Mouse (Mus musculus): ENCODE results near the gene Tmtc4. TPM values are rescaled to one million over a fixed set of nuclear protein-coding genes. Genes with fewer than 3 reads are reported as not detected.

Tmtc4 gene
- polyA plus RNA-seq, 1 experiment from 2014 or later, result 57.2 TPM

DNA sequence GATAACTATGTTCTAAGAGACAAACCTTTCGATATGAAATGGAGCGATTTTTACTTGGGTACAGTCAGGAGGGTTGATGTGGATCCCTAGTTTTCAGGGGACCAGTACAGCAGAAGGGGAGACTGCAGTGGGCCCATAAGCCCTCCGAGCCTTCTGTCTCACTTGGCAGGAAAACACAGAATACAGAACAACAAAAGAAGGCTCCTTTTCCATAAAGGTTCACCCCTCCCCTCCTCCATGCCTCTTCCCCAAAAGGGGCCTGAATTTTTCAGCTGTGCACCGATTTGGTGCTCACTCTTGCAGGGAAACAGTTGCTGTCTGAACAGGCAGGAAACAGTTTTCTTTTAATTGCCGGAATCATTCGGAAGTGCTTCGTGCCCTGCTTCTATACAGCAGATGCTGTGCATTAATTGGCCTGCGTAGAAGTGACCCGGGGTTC is 101.6 kb downstream of the Tmtc4 start:
- Histone ChIP-seq H3K36me3 (no peaks in the 10 kb centered on the region), H3K9ac (replicated peaks) (no peak overlapping the region), H3K9me3 (replicated peaks) (no peaks in the 10 kb centered on the region), H3K27ac (replicated peaks) (peak overlapping the region; percentile 47; the same call in 1 of the 2 replicates), H3K27me3 (replicated peaks) (peaks cover 7% of the 10 kb centered on the region), H3K4me2 (no peak overlapping the region), H3K4me3 (replicated peaks) (no peak overlapping the region), H3K4me1 (peaks cover 27% of the 10 kb centered on the region)
- 32% methylated on average over 9 of the region's 9 CpGs for WGBS
- peak; percentile 39 for ATAC-seq (ENCODE audit: low FRiP score)

DNA sequence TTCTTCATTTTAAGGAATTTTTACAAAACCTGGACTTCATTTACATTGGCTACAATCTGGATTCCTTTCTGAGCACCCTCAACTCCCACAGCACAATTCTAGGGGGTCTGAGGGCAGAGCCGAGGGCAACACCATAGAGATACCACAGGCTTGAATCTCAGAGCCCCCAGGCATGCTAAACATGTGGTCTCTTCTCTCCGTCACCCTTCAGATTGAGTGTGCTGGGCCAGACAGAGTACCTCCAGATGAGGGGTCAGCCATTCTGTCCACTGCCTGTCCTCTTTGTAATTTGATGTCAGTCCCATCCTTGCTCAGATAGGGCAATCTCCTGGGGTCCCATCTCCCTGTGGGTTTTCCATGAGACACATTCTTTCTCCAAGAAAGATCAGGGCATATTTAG is 102.1 kb downstream of the Tmtc4 start:
- H3K4me1 ChIP-seq, result peaks cover 27% of the 10 kb centered on the region
- no peak for ATAC-seq (ENCODE audit: low FRiP score)
- no peak overlapping the region for H3K4me2 ChIP-seq
- no peak overlapping the region for H3K9ac ChIP-seq (replicated peaks)
- no peak overlapping the region for H3K4me3 ChIP-seq (replicated peaks)
- H3K27ac ChIP-seq (replicated peaks), result peak overlapping the region; percentile 47
- no peaks in the 10 kb centered on the region for H3K9me3 ChIP-seq (replicated peaks)
- 56% methylated on average over 2 of the region's 2 CpGs for WGBS
- H3K36me3 ChIP-seq, result no peaks in the 10 kb centered on the region
- H3K27me3 ChIP-seq (replicated peaks), result peaks cover 10% of the 10 kb centered on the region

DNA sequence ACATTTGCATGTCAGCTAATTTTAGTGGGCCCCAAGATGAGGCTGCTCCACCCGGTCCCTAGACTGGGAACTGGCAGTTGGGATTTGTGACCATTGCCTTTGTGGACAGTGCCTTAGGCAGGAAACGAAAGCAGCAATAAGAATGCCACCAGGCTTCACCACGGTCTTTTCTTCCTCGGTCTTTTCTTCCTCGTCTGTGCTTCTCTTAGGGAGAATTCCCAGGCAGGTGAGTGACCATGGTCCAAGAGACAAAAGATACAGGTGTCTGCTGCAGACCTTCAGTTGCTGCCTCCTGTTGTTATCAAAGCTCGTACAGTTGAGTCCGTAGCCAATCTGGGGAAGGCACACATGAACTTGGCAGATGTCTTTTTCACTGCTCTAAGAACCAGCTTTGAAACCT is 103.5 kb downstream of the Tmtc4 start:
- 53% methylated on average over 7 of the region's 7 CpGs for WGBS
- no peak overlapping the region for H3K4me3 ChIP-seq (replicated peaks)
- no peak overlapping the region for H3K9ac ChIP-seq (replicated peaks)
- H3K36me3 ChIP-seq, result no peaks in the 10 kb centered on the region
- H3K9me3 ChIP-seq (replicated peaks), result no peaks in the 10 kb centered on the region
- peaks cover 12% of the 10 kb centered on the region for H3K27me3 ChIP-seq (replicated peaks)
- ATAC-seq (ENCODE audit: low FRiP score), result no peak
- H3K4me2 ChIP-seq, result no peak overlapping the region
- H3K4me1 ChIP-seq, result peaks cover 34% of the 10 kb centered on the region
- no peak overlapping the region for H3K27ac ChIP-seq (replicated peaks)

DNA sequence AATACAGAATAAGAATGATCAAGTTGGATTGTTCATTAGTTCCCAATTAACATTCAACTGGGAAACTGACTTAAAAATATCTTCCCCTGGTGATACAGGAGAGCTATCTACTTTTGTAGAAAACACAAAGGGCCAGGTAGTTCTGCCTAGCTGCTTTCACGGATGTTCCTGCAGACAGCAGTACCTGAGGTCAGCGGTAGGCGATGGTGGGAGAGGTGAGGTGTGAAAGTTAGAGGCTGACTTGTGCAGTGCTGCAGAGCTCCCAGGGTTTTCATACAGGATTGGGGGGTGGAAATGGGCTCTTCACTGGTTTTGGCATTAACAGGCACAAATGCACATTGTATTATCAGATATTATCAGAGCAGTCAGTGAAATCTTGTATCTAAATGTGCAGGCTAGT is 106.0 kb downstream of the Tmtc4 start:
- peaks cover 20% of the 10 kb centered on the region for H3K27me3 ChIP-seq (replicated peaks)
- 83% methylated on average over 3 of the region's 3 CpGs for WGBS
- no peak overlapping the region for H3K27ac ChIP-seq (replicated peaks)
- H3K4me3 ChIP-seq (replicated peaks), result no peak overlapping the region
- H3K4me1 ChIP-seq, result peaks cover 23% of the 10 kb centered on the region
- H3K4me2 ChIP-seq, result no peak overlapping the region
- H3K9me3 ChIP-seq (replicated peaks), result no peaks in the 10 kb centered on the region
- H3K9ac ChIP-seq (replicated peaks), result no peak overlapping the region
- ATAC-seq (ENCODE audit: low FRiP score), result no peak
- H3K36me3 ChIP-seq, result no peaks in the 10 kb centered on the region

DNA sequence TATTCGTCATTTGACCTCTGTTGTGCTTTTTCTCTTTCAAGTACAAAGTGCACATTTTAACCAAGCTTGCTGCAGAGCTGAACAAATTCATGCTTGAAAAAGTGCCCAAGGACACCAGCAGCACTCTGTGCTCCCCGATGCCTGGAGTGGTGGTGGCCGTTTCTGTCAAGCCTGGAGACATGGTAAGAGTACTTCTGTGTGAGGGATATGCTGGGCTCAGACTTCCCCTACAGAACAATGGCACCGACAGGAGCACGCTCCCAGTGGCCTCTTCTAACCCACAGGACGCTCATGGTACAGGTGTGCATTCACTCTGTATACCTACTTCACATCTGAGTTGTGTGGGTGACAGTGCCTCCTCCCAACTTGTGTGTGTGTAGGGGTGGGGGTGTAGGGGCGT is 107.1 kb downstream of the Tmtc4 start:
- ATAC-seq (ENCODE audit: low FRiP score), result no peak
- Histone ChIP-seq H3K27me3 (replicated peaks) (peaks cover 20% of the 10 kb centered on the region), H3K27ac (replicated peaks) (no peak overlapping the region), H3K4me1 (peaks cover 23% of the 10 kb centered on the region), H3K9ac (replicated peaks) (no peak overlapping the region), H3K36me3 (no peaks in the 10 kb centered on the region), H3K4me2 (no peak overlapping the region), H3K9me3 (replicated peaks) (no peaks in the 10 kb centered on the region), H3K4me3 (replicated peaks) (no peak overlapping the region)
- WGBS, result 67% methylated on average over 7 of the region's 7 CpGs

DNA sequence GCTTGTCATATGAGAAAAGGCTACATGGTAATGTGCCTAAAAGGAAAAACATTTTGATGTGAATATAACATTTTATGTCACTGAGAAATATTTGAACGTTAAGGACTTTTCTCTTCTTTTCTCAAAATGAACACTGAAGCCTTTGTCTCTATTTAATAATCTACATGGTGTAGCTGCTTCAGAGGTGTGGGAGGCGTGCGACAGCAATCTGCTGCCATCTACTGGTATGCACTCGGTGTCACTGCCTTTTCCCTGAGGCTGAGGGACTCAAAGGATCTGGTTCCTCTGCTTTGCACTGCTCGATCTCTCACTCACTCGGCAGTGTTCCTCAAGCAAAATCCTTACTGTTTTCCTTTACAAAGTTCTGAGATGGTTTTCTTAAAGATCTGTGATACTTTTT is 107.7 kb downstream of the Tmtc4 start:
- Histone ChIP-seq H3K27ac (replicated peaks) (no peak overlapping the region), H3K36me3 (no peaks in the 10 kb centered on the region), H3K4me1 (peaks cover 24% of the 10 kb centered on the region), H3K4me2 (no peak overlapping the region), H3K4me3 (replicated peaks) (no peak overlapping the region), H3K9me3 (replicated peaks) (no peaks in the 10 kb centered on the region), H3K27me3 (replicated peaks) (peaks cover 20% of the 10 kb centered on the region), H3K9ac (replicated peaks) (no peak overlapping the region)
- ATAC-seq (ENCODE audit: low FRiP score), result peak; percentile 91
- WGBS, result 3% methylated on average over 6 of the region's 6 CpGs

DNA sequence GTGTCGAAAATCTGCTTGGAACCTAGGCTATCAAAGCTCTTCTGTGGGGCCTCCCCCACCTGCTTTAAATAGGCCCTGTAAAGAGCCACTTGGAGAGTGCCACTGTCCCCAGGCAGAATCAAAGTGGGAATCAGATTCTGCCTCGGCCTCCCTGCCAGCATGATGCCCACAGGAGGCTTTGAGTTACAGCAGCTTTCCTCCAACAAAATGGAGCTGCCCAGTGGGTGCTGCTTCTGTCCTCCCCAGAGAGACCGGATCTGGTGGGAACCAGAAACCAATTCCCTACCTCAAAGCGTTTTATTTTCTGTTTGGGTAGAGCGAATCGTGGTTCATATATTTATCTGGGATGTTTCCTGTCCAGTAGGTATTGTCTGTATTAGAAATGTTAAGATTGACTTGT is 108.2 kb downstream of the Tmtc4 start:
- no peak overlapping the region for H3K9ac ChIP-seq (replicated peaks)
- H3K27me3 ChIP-seq (replicated peaks), result peaks cover 20% of the 10 kb centered on the region
- no peaks in the 10 kb centered on the region for H3K9me3 ChIP-seq (replicated peaks)
- no peak overlapping the region for H3K4me3 ChIP-seq (replicated peaks)
- H3K36me3 ChIP-seq, result no peaks in the 10 kb centered on the region
- H3K4me2 ChIP-seq, result no peak overlapping the region
- H3K4me1 ChIP-seq, result peaks cover 24% of the 10 kb centered on the region
- peak overlapping the region; percentile 61 for H3K27ac ChIP-seq (replicated peaks)
- no peak for ATAC-seq (ENCODE audit: low FRiP score)
- WGBS, result 43% methylated on average over 6 of the region's 6 CpGs

DNA sequence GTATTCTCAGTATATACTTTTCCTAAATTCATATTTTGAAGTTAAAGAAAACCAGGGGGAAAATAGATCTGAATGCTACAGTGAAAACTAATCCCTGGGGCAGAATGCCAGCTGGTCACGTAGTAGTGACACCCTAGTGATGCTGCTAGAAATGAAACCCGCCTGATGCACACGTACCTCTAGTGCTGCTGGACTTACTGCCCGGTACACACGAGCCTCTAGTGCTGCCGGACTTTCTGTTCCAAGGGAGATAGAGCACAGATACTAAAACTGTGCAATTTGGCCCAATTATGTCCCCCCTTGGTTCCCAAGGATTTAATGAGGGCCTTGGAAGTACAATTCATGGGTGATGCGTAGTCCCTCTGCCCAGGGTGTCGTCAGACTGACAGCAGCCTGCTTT is 108.8 kb downstream of the Tmtc4 start:
- Histone ChIP-seq H3K9me3 (replicated peaks) (no peaks in the 10 kb centered on the region), H3K27me3 (replicated peaks) (peaks cover 20% of the 10 kb centered on the region), H3K4me3 (replicated peaks) (no peak overlapping the region), H3K27ac (replicated peaks) (peak overlapping the region; percentile 61), H3K4me2 (no peak overlapping the region), H3K36me3 (no peaks in the 10 kb centered on the region), H3K9ac (replicated peaks) (no peak overlapping the region), H3K4me1 (peaks cover 24% of the 10 kb centered on the region)
- ATAC-seq (ENCODE audit: low FRiP score), result no peak
- WGBS, result 53% methylated on average over 8 of the region's 8 CpGs

DNA sequence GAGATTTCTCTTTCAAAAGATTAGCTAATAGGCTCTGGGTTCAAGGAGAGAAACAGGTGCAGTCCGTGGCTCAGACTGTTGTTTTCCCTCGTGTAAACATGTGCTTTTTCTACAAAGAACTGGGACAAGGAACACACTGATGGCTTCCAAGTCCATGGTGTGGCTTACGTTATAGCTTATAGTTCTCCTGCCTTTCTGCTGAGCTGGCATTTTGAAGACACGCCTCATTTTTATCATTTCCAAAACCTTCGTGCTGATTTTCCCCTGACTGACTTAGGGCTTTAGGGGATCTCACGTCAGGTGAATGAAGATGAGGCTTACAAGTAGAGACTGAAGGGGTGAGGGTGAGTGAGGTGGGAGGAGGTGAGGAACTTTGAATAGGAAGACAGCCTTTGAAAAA is 111.2 kb downstream of the Tmtc4 start:
- no peak for ATAC-seq (ENCODE audit: low FRiP score)
- Histone ChIP-seq H3K9me3 (replicated peaks) (no peaks in the 10 kb centered on the region), H3K4me1 (peaks cover 24% of the 10 kb centered on the region), H3K36me3 (no peaks in the 10 kb centered on the region), H3K4me3 (replicated peaks) (no peak overlapping the region), H3K27ac (replicated peaks) (no peak overlapping the region), H3K9ac (replicated peaks) (no peak overlapping the region), H3K4me2 (no peak overlapping the region), H3K27me3 (replicated peaks) (peaks cover 13% of the 10 kb centered on the region; the same call in 1 of the 2 replicates)
- 76% methylated on average over 6 of the region's 6 CpGs for WGBS

DNA sequence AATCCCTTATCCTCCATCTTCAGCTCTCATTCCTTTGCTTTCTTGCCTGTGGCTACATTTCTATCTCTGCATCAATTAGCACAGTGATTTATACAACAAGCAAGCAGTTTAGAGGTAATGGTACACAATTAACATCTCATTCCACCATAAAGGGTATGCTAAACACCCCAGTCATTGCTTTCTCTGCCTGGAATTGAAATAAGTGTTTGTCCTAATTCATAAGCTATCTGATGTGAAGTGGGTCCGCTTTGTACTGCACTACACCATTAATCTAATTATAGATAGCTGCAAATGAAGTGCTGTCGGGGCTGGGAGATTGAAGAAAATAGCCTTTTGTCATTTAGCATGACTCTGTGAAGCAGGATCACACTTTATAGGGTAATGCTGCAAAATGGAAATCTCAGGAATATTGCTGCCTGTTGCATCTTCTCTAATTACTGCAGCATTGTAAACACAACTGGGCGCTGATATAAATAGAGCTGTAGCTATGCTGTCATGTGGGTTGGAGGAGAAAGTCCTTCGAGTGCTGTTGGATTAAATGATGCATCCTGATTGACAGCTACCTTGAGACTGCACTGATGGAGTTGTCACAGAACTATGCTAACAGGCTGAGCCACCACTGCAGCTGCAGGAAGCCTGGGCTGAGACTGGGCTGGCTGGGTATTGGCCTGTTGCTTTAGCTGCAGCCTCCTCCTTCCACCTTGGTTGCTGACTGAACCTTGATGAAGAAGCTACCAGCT is 111.8 kb downstream of the Tmtc4 start:
- no peak overlapping the region for H3K27ac ChIP-seq (replicated peaks)
- no peaks in the 10 kb centered on the region for H3K36me3 ChIP-seq
- no peak overlapping the region for H3K9ac ChIP-seq (replicated peaks)
- H3K4me2 ChIP-seq, result no peak overlapping the region
- 22% methylated on average over 4 of the region's 4 CpGs for WGBS
- H3K9me3 ChIP-seq (replicated peaks), result no peaks in the 10 kb centered on the region
- no peak overlapping the region for H3K4me3 ChIP-seq (replicated peaks)
- H3K27me3 ChIP-seq (replicated peaks), result peaks cover 13% of the 10 kb centered on the region; the same call in 1 of the 2 replicates
- ATAC-seq (ENCODE audit: low FRiP score), result peak; percentile 37; the same call in 1 of the 2 replicates
- H3K4me1 ChIP-seq, result peaks cover 24% of the 10 kb centered on the region

DNA sequence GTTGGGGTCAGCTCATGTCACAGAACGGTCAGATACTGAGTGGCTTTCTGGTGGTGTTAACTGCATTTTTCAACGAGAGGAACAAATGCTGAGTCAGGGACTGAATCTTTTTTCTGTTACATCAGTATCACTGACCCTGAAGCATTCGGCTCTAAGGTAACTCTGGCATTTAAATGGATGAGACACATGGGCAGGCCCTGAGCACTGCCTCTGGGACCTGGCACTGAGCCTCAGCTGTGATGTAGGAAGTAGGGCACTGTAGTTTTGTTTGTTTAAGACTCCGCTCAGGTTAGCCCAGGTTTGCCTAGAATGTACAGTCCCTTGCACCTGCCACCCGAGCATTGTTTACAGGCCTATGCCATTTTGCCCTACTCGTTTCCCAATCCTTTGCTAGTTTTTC is 114.0 kb downstream of the Tmtc4 start:
- WGBS, result 47% methylated on average over 6 of the region's 6 CpGs
- Histone ChIP-seq H3K9ac (replicated peaks) (no peak overlapping the region), H3K36me3 (no peaks in the 10 kb centered on the region), H3K27me3 (replicated peaks) (peaks cover 6% of the 10 kb centered on the region; the same call in 1 of the 2 replicates), H3K4me1 (peaks cover 13% of the 10 kb centered on the region), H3K9me3 (replicated peaks) (no peaks in the 10 kb centered on the region), H3K27ac (replicated peaks) (no peak overlapping the region), H3K4me2 (no peak overlapping the region), H3K4me3 (replicated peaks) (no peak overlapping the region)
- no peak for ATAC-seq (ENCODE audit: low FRiP score)

Data from neural tube, embryonic 15.5 days (tissue).